Comparison of ENCODE assay signal across 17 mouse cellular contexts in genomic region chr7:143300037-143300436, GRCm38 (mm10).
DNase-seq lines count a peak whose midpoint lies in the region; ATAC-seq lines count a peak whose summit lies in the region.
"Had no signal": no experiment of that assay in that cellular context is flagged by ENCODE, and none has a peak within 500 bp of the region (broad histone marks: within the 10 kb centered on the region; RNA-seq: fewer than 3 reads in every experiment).

No protein-coding gene starts in this region.

- no peaks in the 10 kb centered on the region for H3K27me3 ChIP-seq in heart, embryonic 15.5 days
- H3K27me3 ChIP-seq in midbrain, embryonic 12.5 days, result no peaks in the 10 kb centered on the region
- H3K27me3 ChIP-seq in midbrain, embryonic 16.5 days (ENCODE audit: control insufficient read depth, insufficient read depth, low read depth, low read length), result no peaks in the 10 kb centered on the region
- no peaks in the 10 kb centered on the region for H3K27me3 ChIP-seq in hindbrain, embryonic 13.5 days
- no peaks in the 10 kb centered on the region for H3K27me3 ChIP-seq in stomach, embryonic 15.5 days (replicated peaks)
- 0 out of 2 replicates have a peak, but pooled peaks cover 9% of the 10 kb centered on the region for H3K27me3 ChIP-seq in forebrain, embryonic 13.5 days

- intact Hi-C loops in heart, postnatal 36 days (cut with DNase I), result no loop called here

- peaks cover 5% of the 10 kb centered on the region; the same call in 1 of the 2 replicates for H3K36me3 ChIP-seq in heart, embryonic 15.5 days
- H3K36me3 ChIP-seq in midbrain, embryonic 12.5 days, result no peaks in the 10 kb centered on the region
- H3K36me3 ChIP-seq in midbrain, embryonic 16.5 days (ENCODE audit: control insufficient read depth, insufficient read depth, low read length), result no peaks in the 10 kb centered on the region
- no peaks in the 10 kb centered on the region for H3K36me3 ChIP-seq in hindbrain, embryonic 13.5 days
- H3K36me3 ChIP-seq in stomach, embryonic 15.5 days, result no peaks in the 10 kb centered on the region
- no peaks in the 10 kb centered on the region for H3K36me3 ChIP-seq in forebrain, embryonic 13.5 days (ENCODE audit: poor library complexity, severe bottlenecking)

- no peak for DNase-seq in heart, postnatal 36 days
- DNase-seq in ovary, adult 18-20 months (ENCODE audit: low spot score), result no peak
- DNase-seq: cerebellum, adult 18-20 months; gastrocnemius, postnatal 25 days; kidney, postnatal 36 days; lung, postnatal 36 days; spleen, adult 18-20 months; thymus, adult 18-20 months had no signal

- no peak overlapping the region; the same call in 1 of the 2 replicates for H3K9ac ChIP-seq in heart, embryonic 15.5 days
- no peak overlapping the region for H3K9ac ChIP-seq in midbrain, embryonic 12.5 days (replicated peaks)
- H3K9ac ChIP-seq in midbrain, embryonic 16.5 days (ENCODE audit: low read depth, low read length), result no peak overlapping the region
- no peak overlapping the region for H3K9ac ChIP-seq in hindbrain, embryonic 13.5 days
- H3K9ac ChIP-seq in stomach, embryonic 15.5 days, result no peak overlapping the region
- no peak overlapping the region for H3K9ac ChIP-seq in forebrain, embryonic 13.5 days
- H3K9ac ChIP-seq: liver, embryonic 14.5 days had no signal

- peak overlapping the region; percentile 39; the same call in 1 of the 2 replicates for H3K27ac ChIP-seq in heart, embryonic 15.5 days
- H3K27ac ChIP-seq in midbrain, embryonic 12.5 days (replicated peaks), result 0 out of 2 replicates have a peak overlapping the region, but pooled peaks have one; percentile 6
- H3K27ac ChIP-seq in midbrain, embryonic 16.5 days (ENCODE audit: low read length), result no peak overlapping the region
- H3K27ac ChIP-seq in hindbrain, embryonic 13.5 days, result 0 out of 2 replicates have a peak overlapping the region, but pooled peaks have one; percentile 8
- peak overlapping the region; percentile 82 for H3K27ac ChIP-seq in stomach, embryonic 15.5 days
- no peak overlapping the region for H3K27ac ChIP-seq in forebrain, embryonic 13.5 days
- H3K27ac ChIP-seq: liver, embryonic 14.5 days had no signal

- 0 out of 2 replicates have a peak, but pooled peaks cover 3% of the 10 kb centered on the region for H3K9me3 ChIP-seq in heart, embryonic 15.5 days (replicated peaks)
- H3K9me3 ChIP-seq in midbrain, embryonic 12.5 days, result no peaks in the 10 kb centered on the region; the same call in 1 of the 2 replicates
- peaks cover 3% of the 10 kb centered on the region; the same call in 1 of the 2 replicates for H3K9me3 ChIP-seq in midbrain, embryonic 16.5 days (replicated peaks; ENCODE audit: control insufficient read depth, low read length, poor library complexity, severe bottlenecking)
- H3K9me3 ChIP-seq in hindbrain, embryonic 13.5 days, result no peaks in the 10 kb centered on the region
- H3K9me3 ChIP-seq in stomach, embryonic 15.5 days, result no peaks in the 10 kb centered on the region
- peaks cover 16% of the 10 kb centered on the region; the same call in 1 of the 2 replicates for H3K9me3 ChIP-seq in forebrain, embryonic 13.5 days (replicated peaks)

- no peak overlapping the region for H3K4me3 ChIP-seq in heart, embryonic 15.5 days
- no peak overlapping the region for H3K4me3 ChIP-seq in midbrain, embryonic 12.5 days
- H3K4me3 ChIP-seq in midbrain, embryonic 16.5 days (ENCODE audit: low read depth, low read length), result no peak overlapping the region
- no peak overlapping the region for H3K4me3 ChIP-seq in hindbrain, embryonic 13.5 days
- no peak overlapping the region for H3K4me3 ChIP-seq in stomach, embryonic 15.5 days (replicated peaks)
- H3K4me3 ChIP-seq in forebrain, embryonic 13.5 days, result no peak overlapping the region

- H3K4me1 ChIP-seq in heart, embryonic 15.5 days (replicated peaks), result peaks cover 37% of the 10 kb centered on the region
- peaks cover 14% of the 10 kb centered on the region; the same call in 1 of the 2 replicates for H3K4me1 ChIP-seq in midbrain, embryonic 12.5 days
- no peaks in the 10 kb centered on the region for H3K4me1 ChIP-seq in midbrain, embryonic 16.5 days (ENCODE audit: control insufficient read depth, insufficient read depth, low read length)
- H3K4me1 ChIP-seq in hindbrain, embryonic 13.5 days (replicated peaks), result peaks cover 14% of the 10 kb centered on the region
- peaks cover 24% of the 10 kb centered on the region for H3K4me1 ChIP-seq in stomach, embryonic 15.5 days
- H3K4me1 ChIP-seq in forebrain, embryonic 13.5 days, result peaks cover 6% of the 10 kb centered on the region; the same call in 1 of the 2 replicates

- 44% methylated on average over 7 of the region's 7 CpGs for WGBS in heart, embryonic 15.5 days
- 47% methylated on average over 7 of the region's 7 CpGs for WGBS in midbrain, embryonic 12.5 days
- 46% methylated on average over 7 of the region's 7 CpGs for WGBS in midbrain, embryonic 16.5 days
- WGBS in hindbrain, embryonic 13.5 days, result 55% methylated on average over 7 of the region's 7 CpGs
- 39% methylated on average over 7 of the region's 7 CpGs for WGBS in stomach, embryonic 15.5 days
- WGBS in forebrain, embryonic 13.5 days, result 52% methylated on average over 7 of the region's 7 CpGs

- ATAC-seq in heart, embryonic 15.5 days (replicated peaks; ENCODE audit: insufficient number of reproducible peaks, insufficient read depth, low FRiP score, low read depth), result no peak
- no peak for ATAC-seq in midbrain, embryonic 12.5 days (ENCODE audit: low FRiP score, low read depth)
- ATAC-seq in midbrain, embryonic 16.5 days, result no peak
- ATAC-seq in hindbrain, embryonic 13.5 days (ENCODE audit: low FRiP score), result no peak
- ATAC-seq in stomach, embryonic 15.5 days (ENCODE audit: insufficient read depth, low FRiP score, low read depth), result no peak; the same call in 1 of the 2 replicates
- no peak for ATAC-seq in forebrain, embryonic 13.5 days
- ATAC-seq: CD4-positive, CD25-positive, alpha-beta regulatory T cell, adult 4 months; forebrain, embryonic 14.5 days had no signal

- H3K4me2 ChIP-seq in heart, embryonic 15.5 days, result no peak overlapping the region
- H3K4me2 ChIP-seq in midbrain, embryonic 12.5 days (replicated peaks), result no peak overlapping the region
- no peak overlapping the region for H3K4me2 ChIP-seq in midbrain, embryonic 16.5 days (ENCODE audit: low read length)
- H3K4me2 ChIP-seq in hindbrain, embryonic 13.5 days, result no peak overlapping the region
- H3K4me2 ChIP-seq in stomach, embryonic 15.5 days, result no peak overlapping the region
- H3K4me2 ChIP-seq in forebrain, embryonic 13.5 days, result no peak overlapping the region

Comparison
In these comparisons a context has a peak if more than half of its experiments do, and no peak if none do; other contexts are left out.
1. H3K27ac ChIP-seq: peak in heart, embryonic 15.5 days (single experiment), midbrain, embryonic 12.5 days (single experiment), hindbrain, embryonic 13.5 days (single experiment) and stomach, embryonic 15.5 days (single experiment); none in midbrain, embryonic 16.5 days (single experiment) and forebrain, embryonic 13.5 days (single experiment).